Mouse (Mus musculus): Measurements from ENCODE around the gene Ppp1r21. TPM values are rescaled to one million over a fixed set of nuclear protein-coding genes. Genes with fewer than 3 reads are reported as not detected.
A peak's percentile ranks its signal among the peaks of the same experiment; 100 is the strongest.

The Ppp1r21 gene
- polyA plus RNA-seq, 1 experiment: 22.7 TPM

- Histone ChIP-seq H3K27ac (ENCODE audit: insufficient read depth, low read length) (no peak overlapping the region), H3K4me1 (ENCODE audit: control insufficient read depth, insufficient read depth, low read length) (no peaks in the 10 kb centered on the region), H3K9me3 (replicated peaks; ENCODE audit: control insufficient read depth, insufficient read depth, low read length, poor library complexity, severe bottlenecking) (no peaks in the 10 kb centered on the region), H3K36me3 (ENCODE audit: control insufficient read depth, insufficient read depth, low read length, poor library complexity, severe bottlenecking) (no peaks in the 10 kb centered on the region), H3K4me3 (ENCODE audit: low read depth, low read length) (0 out of 2 replicates have a peak overlapping the region, but pooled peaks have one; percentile 31), H3K9ac (ENCODE audit: low read depth, poor library complexity, severe bottlenecking) (no peak overlapping the region; the same call in 1 of the 2 replicates), H3K27me3 (ENCODE audit: control insufficient read depth, insufficient read depth, low read length, poor library complexity, severe bottlenecking) (no peaks in the 10 kb centered on the region)
- TF ChIP-seq CTCF (IDR thresholded peaks at IDR 0.05; ENCODE audit: low read depth, low read length) (no peak), EP300 (IDR thresholded peaks at IDR 0.05; ENCODE audit: insufficient read depth, low read depth, low read length) (no peak), POLR2A (IDR thresholded peaks at IDR 0.05; ENCODE audit: insufficient read depth, low read length) (no peak)
These were observed 19.7 kb downstream of the Ppp1r21 start for GRCm38 (mm10) chr17:88549411-88550191.

- no peak overlapping the region for H3K4me3 ChIP-seq (ENCODE audit: low read depth, low read length)
- no peak overlapping the region for H3K27ac ChIP-seq (ENCODE audit: insufficient read depth, low read length)
- H3K9ac ChIP-seq (ENCODE audit: low read depth, poor library complexity, severe bottlenecking): no peak overlapping the region
- no peaks in the 10 kb centered on the region for H3K9me3 ChIP-seq (replicated peaks; ENCODE audit: control insufficient read depth, insufficient read depth, low read length, poor library complexity, severe bottlenecking)
- no peaks in the 10 kb centered on the region for H3K4me1 ChIP-seq (ENCODE audit: control insufficient read depth, insufficient read depth, low read length)
- no peaks in the 10 kb centered on the region for H3K36me3 ChIP-seq (ENCODE audit: control insufficient read depth, insufficient read depth, low read length, poor library complexity, severe bottlenecking)
- H3K27me3 ChIP-seq (ENCODE audit: control insufficient read depth, insufficient read depth, low read length, poor library complexity, severe bottlenecking): no peaks in the 10 kb centered on the region
- TF ChIP-seq EP300 (IDR thresholded peaks at IDR 0.05; ENCODE audit: insufficient read depth, low read depth, low read length): no peak
- no peak for TF ChIP-seq POLR2A (IDR thresholded peaks at IDR 0.05; ENCODE audit: insufficient read depth, low read length)
- TF ChIP-seq CTCF (IDR thresholded peaks at IDR 0.05; ENCODE audit: low read depth, low read length): no peak
These were observed 20.4 kb downstream of the Ppp1r21 start for GRCm38 (mm10) chr17:88550351-88550750.

GRCm38 (mm10) chr17:88550981-88551940 lies 21.3 kb downstream of the Ppp1r21 start:
- H3K9me3 ChIP-seq (replicated peaks; ENCODE audit: control insufficient read depth, insufficient read depth, low read length, poor library complexity, severe bottlenecking): no peaks in the 10 kb centered on the region
- no peak overlapping the region for H3K4me3 ChIP-seq (ENCODE audit: low read depth, low read length)
- TF ChIP-seq POLR2A (IDR thresholded peaks at IDR 0.05; ENCODE audit: insufficient read depth, low read length) (no peak), EP300 (IDR thresholded peaks at IDR 0.05; ENCODE audit: insufficient read depth, low read depth, low read length) (no peak), CTCF (IDR thresholded peaks at IDR 0.05; ENCODE audit: low read depth, low read length) (no peak)
- no peaks in the 10 kb centered on the region for H3K27me3 ChIP-seq (ENCODE audit: control insufficient read depth, insufficient read depth, low read length, poor library complexity, severe bottlenecking)
- H3K36me3 ChIP-seq (ENCODE audit: control insufficient read depth, insufficient read depth, low read length, poor library complexity, severe bottlenecking): no peaks in the 10 kb centered on the region
- no peak overlapping the region for H3K27ac ChIP-seq (ENCODE audit: insufficient read depth, low read length)
- no peaks in the 10 kb centered on the region for H3K4me1 ChIP-seq (ENCODE audit: control insufficient read depth, insufficient read depth, low read length)
- H3K9ac ChIP-seq (ENCODE audit: low read depth, poor library complexity, severe bottlenecking): no peak overlapping the region

DNA sequence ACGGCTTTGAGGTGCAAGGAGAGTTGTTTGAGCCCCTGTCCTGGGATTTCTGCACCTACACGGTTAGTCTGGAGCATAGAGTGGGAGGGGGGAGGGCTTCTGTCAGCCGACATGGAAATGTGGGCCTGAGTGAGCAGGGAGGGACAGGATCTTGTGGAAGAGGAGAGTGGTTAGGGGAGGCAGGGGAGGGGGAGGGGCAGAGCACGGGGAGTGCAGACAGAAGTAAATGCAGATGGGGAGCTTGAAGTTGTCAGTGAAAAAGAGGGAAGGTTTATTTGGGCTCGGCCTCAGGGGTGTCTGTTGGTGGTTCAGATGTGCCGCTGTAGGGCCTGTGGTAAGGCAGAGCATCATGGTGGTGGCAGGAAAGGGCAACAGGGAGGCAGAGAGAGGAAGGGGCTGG lies 22.6 kb downstream of the Ppp1r21 start:
- Histone ChIP-seq H3K9ac (ENCODE audit: low read depth, poor library complexity, severe bottlenecking) (no peak overlapping the region), H3K4me3 (ENCODE audit: low read depth, low read length) (no peak overlapping the region), H3K27me3 (ENCODE audit: control insufficient read depth, insufficient read depth, low read length, poor library complexity, severe bottlenecking) (no peaks in the 10 kb centered on the region), H3K27ac (ENCODE audit: insufficient read depth, low read length) (no peak overlapping the region), H3K36me3 (ENCODE audit: control insufficient read depth, insufficient read depth, low read length, poor library complexity, severe bottlenecking) (no peaks in the 10 kb centered on the region), H3K9me3 (replicated peaks; ENCODE audit: control insufficient read depth, insufficient read depth, low read length, poor library complexity, severe bottlenecking) (no peaks in the 10 kb centered on the region), H3K4me1 (ENCODE audit: control insufficient read depth, insufficient read depth, low read length) (no peaks in the 10 kb centered on the region)
- TF ChIP-seq EP300 (IDR thresholded peaks at IDR 0.05; ENCODE audit: insufficient read depth, low read depth, low read length) (no peak), CTCF (IDR thresholded peaks at IDR 0.05; ENCODE audit: low read depth, low read length) (no peak), POLR2A (IDR thresholded peaks at IDR 0.05; ENCODE audit: insufficient read depth, low read length) (no peak)

GRCm38 (mm10) chr17:88553001-88553449 lies 23.1 kb downstream of the Ppp1r21 start:
- no peak for TF ChIP-seq POLR2A (IDR thresholded peaks at IDR 0.05; ENCODE audit: insufficient read depth, low read length)
- no peak for TF ChIP-seq EP300 (IDR thresholded peaks at IDR 0.05; ENCODE audit: insufficient read depth, low read depth, low read length)
- Histone ChIP-seq H3K9me3 (replicated peaks; ENCODE audit: control insufficient read depth, insufficient read depth, low read length, poor library complexity, severe bottlenecking) (no peaks in the 10 kb centered on the region), H3K4me1 (ENCODE audit: control insufficient read depth, insufficient read depth, low read length) (no peaks in the 10 kb centered on the region), H3K27ac (ENCODE audit: insufficient read depth, low read length) (no peak overlapping the region), H3K36me3 (ENCODE audit: control insufficient read depth, insufficient read depth, low read length, poor library complexity, severe bottlenecking) (no peaks in the 10 kb centered on the region), H3K9ac (ENCODE audit: low read depth, poor library complexity, severe bottlenecking) (no peak overlapping the region), H3K27me3 (ENCODE audit: control insufficient read depth, insufficient read depth, low read length, poor library complexity, severe bottlenecking) (no peaks in the 10 kb centered on the region), H3K4me3 (ENCODE audit: low read depth, low read length) (no peak overlapping the region)
